Mouse (Mus musculus) natural killer cell, adult 2 months (primary cell): ENCODE results near the gene Cemip2.
A peak's percentile ranks its signal among the peaks of the same experiment; 100 is the strongest.

ENCODE experiments used
- DNase-seq, 2 experiments: peaks; one replicate each; pipeline ENCODE4 v3.0.0; 2022; ENCODE audit warnings: low spot score in 2 of 2

The Cemip2 gene

GRCm38 (mm10) chr19:21778147-21778917, at the start of gene Cemip2:
Gene Cemip2, plus strand, starts transcription at chr19:21778342.
- peak; percentile 92 to 93 for DNase-seq

DNA sequence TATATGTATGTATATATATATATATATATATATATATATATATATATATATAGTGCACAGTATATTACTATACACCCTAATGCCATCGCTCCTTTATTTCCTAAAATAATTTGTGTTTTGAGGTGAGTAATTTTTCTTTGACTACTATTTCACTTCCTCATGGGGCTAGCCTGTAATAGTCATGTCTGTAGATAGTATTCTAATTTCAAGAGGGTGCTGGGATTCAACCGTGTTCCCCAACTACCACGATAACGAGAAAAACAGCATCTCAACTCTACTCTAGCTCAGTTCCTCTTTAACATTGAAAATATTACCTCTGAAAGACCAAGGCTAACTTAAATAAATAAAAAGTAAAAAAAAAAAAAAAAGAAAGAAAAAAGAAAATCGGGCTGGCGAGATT, 49.8 kb upstream of the Cemip2 start:
- DNase-seq: no peak

GRCm38 (mm10) chr19:21731887-21732286, 46.3 kb upstream of the Cemip2 start:
- no peak for DNase-seq

GRCm38 (mm10) chr19:21733176-21733575, 45.0 kb upstream of the Cemip2 start:
- no peak for DNase-seq

GRCm38 (mm10) chr19:21734112-21734511, 44.0 kb upstream of the Cemip2 start:
- no peak for DNase-seq

GRCm38 (mm10) chr19:21737446-21737845, 40.7 kb upstream of the Cemip2 start:
- DNase-seq: peak; percentile 64 to 68

- no peak for DNase-seq
Observed at GRCm38 (mm10) chr19:21737881-21738590, 40.1 kb upstream of the Cemip2 start.

DNA sequence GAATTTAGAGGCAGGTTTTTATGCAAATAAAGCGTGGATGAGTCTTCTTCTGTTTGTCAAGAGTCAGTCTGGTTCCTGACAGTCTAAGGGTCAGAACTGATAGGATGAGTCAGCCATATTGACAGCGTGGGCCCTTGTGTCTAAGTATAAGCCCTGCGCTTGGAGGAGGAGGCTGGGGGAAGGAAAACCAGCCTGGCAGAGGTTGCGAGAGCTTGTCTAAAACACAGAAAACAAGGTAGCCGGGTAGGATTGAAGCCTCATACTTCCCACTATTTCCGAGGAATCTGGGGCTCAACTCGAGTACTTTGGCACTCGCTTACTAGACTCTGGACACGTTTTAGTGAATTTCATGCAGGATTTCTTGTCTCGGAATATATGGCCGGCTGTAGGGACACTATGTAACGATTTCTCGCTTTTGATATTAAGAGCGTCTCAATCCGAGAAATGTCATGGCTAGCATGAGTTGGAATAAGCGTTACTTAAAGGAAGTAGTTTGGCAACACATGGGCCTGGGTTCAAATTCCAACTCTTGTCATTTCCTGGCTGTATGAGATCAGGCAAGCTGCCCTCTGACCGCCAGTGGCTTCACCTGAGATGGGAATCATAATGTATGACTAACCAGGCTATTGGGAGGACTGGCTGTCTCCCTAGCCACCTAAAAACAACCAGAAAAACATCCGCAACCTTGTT, 39.4 kb upstream of the Cemip2 start:
- no peak for DNase-seq

- DNase-seq: no peak
Observed at GRCm38 (mm10) chr19:21742138-21742537, 36.0 kb upstream of the Cemip2 start.

DNA sequence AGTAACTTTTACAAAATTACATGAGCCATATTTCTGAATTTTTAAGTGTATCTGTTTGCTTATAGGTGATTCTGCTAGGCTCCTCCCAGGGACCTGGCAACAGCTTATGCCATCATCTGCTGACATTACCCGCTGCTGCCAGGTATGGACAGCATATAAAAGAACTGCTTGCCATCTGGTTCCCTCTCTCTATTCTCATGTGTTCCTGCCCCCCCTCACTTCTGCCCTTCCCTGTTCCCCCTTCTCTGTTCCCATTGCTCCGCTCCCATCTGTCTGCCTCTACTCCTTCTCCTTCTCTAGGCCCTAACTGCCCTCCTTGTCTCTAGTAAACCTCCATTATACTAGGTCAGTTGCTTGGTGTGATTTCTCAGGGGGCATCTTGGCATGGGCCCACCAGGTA, 32.6 kb upstream of the Cemip2 start:
- no peak for DNase-seq

DNA sequence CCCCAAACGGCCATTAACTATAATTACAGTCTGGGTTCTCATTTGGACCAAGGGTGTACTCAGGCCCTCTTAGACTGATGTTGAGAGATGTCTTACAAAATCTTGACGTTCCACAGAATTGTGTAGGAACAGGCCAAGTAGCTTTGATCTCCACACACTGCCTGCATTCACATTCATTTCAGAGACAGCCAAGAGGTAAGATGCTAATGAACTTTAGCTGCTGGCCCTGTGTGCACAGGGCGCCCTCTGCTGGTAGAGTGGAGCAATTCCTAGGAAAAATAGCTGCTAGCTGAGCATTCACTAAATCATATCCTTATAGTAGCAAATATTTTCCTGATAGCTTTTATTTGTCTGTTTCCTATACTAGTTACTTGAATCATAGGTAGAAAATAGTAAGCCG, 30.8 kb upstream of the Cemip2 start:
- DNase-seq: peak; percentile 56 to 73

DNA sequence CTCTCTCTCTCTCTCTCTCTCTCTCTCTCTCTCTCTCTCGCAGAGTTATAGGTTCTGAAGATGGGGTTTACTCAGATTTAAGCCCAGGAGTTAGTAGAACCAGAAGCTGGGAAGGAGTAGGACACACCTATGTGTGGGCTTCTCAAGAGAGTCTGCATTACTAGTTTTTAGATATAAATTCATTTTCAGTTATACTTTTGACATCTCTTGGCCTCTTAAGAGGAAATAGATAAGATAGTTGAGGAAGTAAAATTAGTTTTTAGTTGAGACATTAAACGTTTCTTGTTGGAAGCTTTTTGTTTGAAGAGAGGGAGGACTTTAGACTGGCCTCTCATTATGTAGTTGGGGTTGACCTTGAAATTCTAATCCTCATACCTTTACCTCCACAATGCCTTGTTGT, 28.0 kb upstream of the Cemip2 start:
- no peak for DNase-seq

- DNase-seq: no peak
Observed at GRCm38 (mm10) chr19:21761676-21762075, 16.5 kb upstream of the Cemip2 start.

DNA sequence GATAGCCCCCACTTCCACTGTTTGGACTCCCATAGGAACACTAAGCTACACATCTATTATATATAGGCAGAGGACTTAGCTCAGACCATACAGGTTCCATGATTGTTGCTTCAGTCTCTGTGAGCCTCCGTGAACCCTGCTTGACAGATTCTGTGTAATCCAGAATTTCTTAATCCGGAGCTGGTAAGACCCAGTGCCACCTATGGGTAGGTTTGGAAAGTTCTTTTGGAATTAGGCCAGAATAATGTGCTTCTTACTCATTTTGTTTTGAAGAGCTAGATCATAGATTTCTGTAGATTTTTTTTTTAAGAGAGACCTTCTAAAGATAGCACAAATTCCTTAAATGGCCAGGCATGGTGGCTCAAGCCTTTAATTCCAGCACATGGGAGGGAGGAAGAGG, 14.1 kb upstream of the Cemip2 start:
- DNase-seq: no peak

DNA sequence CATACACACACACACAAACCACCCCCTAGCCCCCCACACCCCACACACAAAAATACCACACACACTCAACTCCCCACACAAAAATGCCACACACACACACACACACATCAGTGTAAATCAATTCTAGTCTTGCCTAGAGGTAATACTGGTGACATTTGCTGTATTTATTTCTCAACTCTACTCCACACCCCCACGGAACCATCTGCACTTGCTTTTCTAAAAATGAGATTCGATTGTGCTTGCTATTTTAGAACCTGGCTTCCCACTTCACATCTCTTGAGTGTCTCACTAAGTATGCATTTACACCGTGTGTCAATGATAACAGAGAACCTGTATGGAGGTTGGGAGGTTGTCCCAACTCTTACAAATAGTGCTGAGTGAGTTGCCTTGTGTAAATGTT, 13.4 kb upstream of the Cemip2 start:
- no peak for DNase-seq

GRCm38 (mm10) chr19:21767500-21768045, 10.6 kb upstream of the Cemip2 start:
- DNase-seq: peak; percentile 64 to 83

DNA sequence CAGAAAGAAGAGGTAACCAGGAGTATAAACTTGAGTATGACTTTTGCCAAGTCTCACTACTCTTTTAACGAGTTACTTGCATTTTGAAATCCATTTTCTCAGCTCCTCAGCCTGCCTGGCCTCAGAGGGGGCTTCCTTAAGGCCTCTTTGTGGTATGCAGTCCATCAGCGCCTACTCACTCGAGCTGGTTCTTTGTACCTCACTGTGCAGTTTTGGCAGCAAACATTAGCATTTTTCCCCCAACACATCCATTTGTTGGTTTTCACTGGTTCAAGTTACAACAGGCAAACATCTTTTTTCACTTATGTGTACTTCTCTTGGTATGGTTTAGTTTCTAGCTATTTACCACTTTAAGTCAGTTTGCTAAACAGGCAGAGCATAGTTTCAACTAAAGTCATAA, 8.3 kb upstream of the Cemip2 start:
- DNase-seq: no peak

GRCm38 (mm10) chr19:21771586-21771985, 6.6 kb upstream of the Cemip2 start:
- DNase-seq: peak; percentile 45 to 74

GRCm38 (mm10) chr19:21773621-21774020, 4.5 kb upstream of the Cemip2 start:
- peak; percentile 29 to 51 for DNase-seq

- DNase-seq: no peak
Observed at GRCm38 (mm10) chr19:21775629-21776028, 2.5 kb upstream of the Cemip2 start.

DNA sequence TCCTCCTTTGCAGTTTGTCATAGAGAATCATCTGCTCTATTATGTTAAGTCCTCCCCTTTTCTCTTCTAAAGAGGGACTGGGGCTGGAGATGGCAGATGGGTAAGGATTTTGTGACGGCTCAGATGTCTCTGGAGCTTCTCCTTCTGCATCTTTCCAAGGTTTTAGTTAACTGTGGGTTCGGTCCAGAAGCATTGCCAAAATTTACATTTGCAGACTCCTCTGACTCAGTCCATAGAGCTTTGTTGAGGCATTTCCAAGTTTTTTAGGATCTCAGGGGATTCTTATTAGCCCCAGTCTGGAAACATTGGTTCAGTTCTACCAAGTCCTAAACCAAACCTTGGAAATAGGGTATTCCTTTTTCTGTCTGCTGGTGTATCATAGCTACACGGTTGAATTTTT, 1.5 kb upstream of the Cemip2 start:
- no peak for DNase-seq

- DNase-seq: peak; percentile 41 to 46
Observed at GRCm38 (mm10) chr19:21777171-21777731, 891 bp upstream of the Cemip2 start.
